Mouse (Mus musculus): ENCODE measurements around the gene Cela3b. TPM values are rescaled to one million over a fixed set of nuclear protein-coding genes. Genes with fewer than 3 reads are reported as not detected.

The Cela3b gene
- total and polyA plus RNA-seq, 3 experiments: not detected

- no peak overlapping the region for H3K27ac ChIP-seq (ENCODE audit: insufficient read depth, low read depth)
- in situ Hi-C loops (cut with MboI; ENCODE audit: low pct_ligation_motif_present, low pct_unique_long_range_greater_than_20kb, low sequenced_read_pairs) (loop anchor here (5.0 to 25.0 kb wide), 2 partner anchors 98 to 362 kb away; no protein-coding TSS in a partner anchor), dilution Hi-C loops (cut with MboI; ENCODE audit: extremely low pct_ligation_motif_present, extremely low pct_unique_long_range_greater_than_20kb, low sequenced_read_pairs) (no loop called here)
- no peaks in the 10 kb centered on the region for H3K9me3 ChIP-seq (replicated peaks; ENCODE audit: low read length)
- no peaks in the 10 kb centered on the region for H3K36me3 ChIP-seq (replicated peaks in 1 of 2; ENCODE audit: control insufficient read depth in 1 of 2, insufficient read depth in 1 of 2, low read length in 1 of 2)
- TF ChIP-seq ETS1 (conservative IDR thresholded peaks at IDR 0.05; ENCODE audit: low read depth, low read length) (no peak), MAFK (IDR thresholded peaks at IDR 0.05; ENCODE audit: insufficient replicate concordance, low read length) (no peak), BHLHE40 (IDR thresholded peaks at IDR 0.05; ENCODE audit: low read depth, low read length) (no peak), NRF1 (IDR thresholded peaks at IDR 0.05; ENCODE audit: low read depth, low read length) (no peak), E2F4 (IDR thresholded peaks at IDR 0.05; ENCODE audit: insufficient replicate concordance, low read depth, low read length) (no peak), SIN3A (IDR thresholded peaks at IDR 0.05; ENCODE audit: low read length) (no peak), USF1 (IDR thresholded peaks at IDR 0.05; ENCODE audit: low read depth, low read length) (no peak), ZMIZ1 (IDR thresholded peaks at IDR 0.05; ENCODE audit: low read depth, low read length) (no peak), CHD2 (IDR thresholded peaks at IDR 0.05; ENCODE audit: low read length) (no peak), JUND (conservative IDR thresholded peaks at IDR 0.05; ENCODE audit: low read depth, low read length) (no peak), EP300 (IDR thresholded peaks at IDR 0.05; ENCODE audit: low read length) (no peak)
- H3K79me2 ChIP-seq (replicated peaks; ENCODE audit: control insufficient read depth, extremely low read depth, insufficient read depth, poor library complexity, severe bottlenecking): no peaks in the 10 kb centered on the region
- H3K9ac ChIP-seq (ENCODE audit: insufficient read depth, low read depth): no peak overlapping the region
- H3K4me1 ChIP-seq (ENCODE audit: control insufficient read depth in 1 of 2, insufficient read depth in 2 of 2): peaks cover 26 to 51% of the 10 kb centered on the region in 2 experiments
- H3K27me3 ChIP-seq (replicated peaks): no peaks in the 10 kb centered on the region
- H3K4me3 ChIP-seq (replicated peaks in 1 of 3; ENCODE audit: low read depth in 2 of 3, low read length in 2 of 3, poor library complexity in 1 of 3): no peak overlapping the region
- H3K4me2 ChIP-seq (ENCODE audit: insufficient read depth, low read depth, poor library complexity, severe bottlenecking): no peak overlapping the region
- no peak for DNase-seq (ENCODE audit: extremely low read depth)
Observed at GRCm38 (mm10) chr4:137449715-137450114, 19.4 kb upstream of the Cela3b start.

DNA sequence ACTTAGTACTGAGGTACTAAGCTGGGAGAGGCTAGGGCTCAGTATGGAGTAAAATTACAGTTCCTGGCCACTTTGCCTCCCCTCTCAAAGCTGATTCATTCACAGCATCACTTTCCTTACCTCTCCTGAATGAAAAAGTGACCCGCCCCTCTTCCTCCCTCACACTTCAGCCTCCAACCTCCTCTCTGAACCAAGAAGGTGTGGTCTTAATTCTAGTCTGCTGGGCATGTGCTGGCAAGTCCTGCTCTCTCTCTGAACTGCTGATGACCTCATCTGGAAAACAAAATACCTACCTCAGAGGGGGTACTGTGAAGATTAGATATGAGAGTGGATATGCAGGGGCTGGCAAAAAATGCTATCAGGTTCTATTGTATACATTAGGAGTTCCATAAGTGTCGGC is 18.8 kb upstream of the Cela3b start:
- H3K4me1 ChIP-seq (ENCODE audit: control insufficient read depth in 1 of 2, insufficient read depth in 2 of 2): peaks cover 26 to 53% of the 10 kb centered on the region in 2 experiments
- in situ Hi-C loops (cut with MboI; ENCODE audit: low pct_ligation_motif_present, low pct_unique_long_range_greater_than_20kb, low sequenced_read_pairs) (loop anchor here (5.0 to 25.0 kb wide), 2 partner anchors 98 to 362 kb away; no protein-coding TSS in a partner anchor), dilution Hi-C loops (cut with MboI; ENCODE audit: extremely low pct_ligation_motif_present, extremely low pct_unique_long_range_greater_than_20kb, low sequenced_read_pairs) (no loop called here)
- H3K9ac ChIP-seq (ENCODE audit: insufficient read depth, low read depth): no peak overlapping the region
- H3K27ac ChIP-seq (ENCODE audit: insufficient read depth, low read depth): no peak overlapping the region
- no peak overlapping the region for H3K4me3 ChIP-seq (replicated peaks in 1 of 3; ENCODE audit: low read depth in 2 of 3, low read length in 2 of 3, poor library complexity in 1 of 3)
- 0 out of 2 replicates have a peak overlapping the region, but pooled peaks have one; percentile 13 for H3K4me2 ChIP-seq (ENCODE audit: insufficient read depth, low read depth, poor library complexity, severe bottlenecking)
- DNase-seq (ENCODE audit: extremely low read depth): peak; percentile 52
- H3K79me2 ChIP-seq (replicated peaks; ENCODE audit: control insufficient read depth, extremely low read depth, insufficient read depth, poor library complexity, severe bottlenecking): no peaks in the 10 kb centered on the region
- no peaks in the 10 kb centered on the region for H3K9me3 ChIP-seq (replicated peaks; ENCODE audit: low read length)
- no peaks in the 10 kb centered on the region for H3K27me3 ChIP-seq (replicated peaks)
- no peaks in the 10 kb centered on the region for H3K36me3 ChIP-seq (replicated peaks in 1 of 2; ENCODE audit: control insufficient read depth in 1 of 2, insufficient read depth in 1 of 2, low read length in 1 of 2)
- TF ChIP-seq MEF2A (IDR thresholded peaks at IDR 0.05; ENCODE audit: borderline replicate concordance, low read depth, low read length) (peak; percentile 68), KAT2A (IDR thresholded peaks at IDR 0.05; ENCODE audit: insufficient replicate concordance, low read length) (no peak), MAFK (IDR thresholded peaks at IDR 0.05; ENCODE audit: insufficient replicate concordance, low read length) (no peak), ZNF384 (IDR thresholded peaks at IDR 0.05; ENCODE audit: low read depth, low read length) (no peak), UBTF (IDR thresholded peaks at IDR 0.05; ENCODE audit: low read depth, low read length) (no peak), USF1 (IDR thresholded peaks at IDR 0.05; ENCODE audit: low read depth, low read length) (no peak), RCOR1 (conservative IDR thresholded peaks at IDR 0.05; ENCODE audit: low read depth, low read length) (no peak), MAX (IDR thresholded peaks at IDR 0.05; ENCODE audit: low read length) (no peak), CHD2 (IDR thresholded peaks at IDR 0.05; ENCODE audit: low read length) (no peak), JUND (conservative IDR thresholded peaks at IDR 0.05; ENCODE audit: low read depth, low read length) (no peak; the same call in 1 of the 2 replicates), MXI1 (IDR thresholded peaks at IDR 0.05; ENCODE audit: low read depth, low read length) (no peak), GABPA (IDR thresholded peaks at IDR 0.05; ENCODE audit: insufficient replicate concordance, low read depth, low read length) (no peak), TCF12 (IDR thresholded peaks at IDR 0.05; ENCODE audit: low read depth, low read length) (no peak), CTCF (conservative IDR thresholded peaks at IDR 0.05 in 1 of 2, IDR thresholded peaks at IDR 0.05 in 1 of 2; ENCODE audit: low read depth in 2 of 2, low read length in 2 of 2) (no peak), RAD21 (IDR thresholded peaks at IDR 0.05; ENCODE audit: low read depth, low read length) (no peak), HCFC1 (IDR thresholded peaks at IDR 0.05; ENCODE audit: low read depth, low read length) (no peak), SMC3 (IDR thresholded peaks at IDR 0.05; ENCODE audit: low read depth, low read length) (no peak), JUN (IDR thresholded peaks at IDR 0.05; ENCODE audit: insufficient read depth, low read depth, low read length) (peak; percentile 86), CHD1 (IDR thresholded peaks at IDR 0.05; ENCODE audit: low read depth, low read length) (peak; percentile 97; the same call in 1 of the 2 replicates), ELF1 (IDR thresholded peaks at IDR 0.05; ENCODE audit: low read depth, low read length) (no peak), BHLHE40 (IDR thresholded peaks at IDR 0.05; ENCODE audit: low read depth, low read length) (peak; percentile 30; the same call in 1 of the 2 replicates), MAZ (IDR thresholded peaks at IDR 0.05; ENCODE audit: low read depth, low read length) (no peak), TBP (conservative IDR thresholded peaks at IDR 0.05; ENCODE audit: low read depth, low read length) (no peak), MYC (IDR thresholded peaks at IDR 0.05; ENCODE audit: low read depth, low read length) (no peak), IRF4 (IDR thresholded peaks at IDR 0.05; ENCODE audit: low read depth, low read length) (peak; percentile 74; the same call in 1 of the 2 replicates), POLR2AphosphoS2 (IDR thresholded peaks at IDR 0.05; ENCODE audit: low read depth, low read length) (no peak)
